Mouse (Mus musculus) common myeloid progenitor, adult 5-6 weeks (primary cell): ENCODE measurements around the gene Creg1. TPM values are rescaled to one million over a fixed set of nuclear protein-coding genes. Genes with fewer than 3 reads are reported as not detected.

Experiments
- ATAC-seq: replicated peaks from 2 replicates; pipeline ENCODE4 v1.8.0; 2016; ENCODE audit warnings: low read depth, mild to moderate bottlenecking, moderate TSS enrichment, inconsistent platforms; ENCODE audit not compliant: poor library complexity, severe bottlenecking
- total RNA-seq: library from RNA; stranded (forward); fragments of 200-1000, 187-1606 nt; gene quantifications from 2 replicates; pipeline ENCODE4 v1.2.3, GENCODE M21; 2017

The Creg1 gene
- total RNA-seq, result 142 and 144 TPM in 2 replicates

DNA sequence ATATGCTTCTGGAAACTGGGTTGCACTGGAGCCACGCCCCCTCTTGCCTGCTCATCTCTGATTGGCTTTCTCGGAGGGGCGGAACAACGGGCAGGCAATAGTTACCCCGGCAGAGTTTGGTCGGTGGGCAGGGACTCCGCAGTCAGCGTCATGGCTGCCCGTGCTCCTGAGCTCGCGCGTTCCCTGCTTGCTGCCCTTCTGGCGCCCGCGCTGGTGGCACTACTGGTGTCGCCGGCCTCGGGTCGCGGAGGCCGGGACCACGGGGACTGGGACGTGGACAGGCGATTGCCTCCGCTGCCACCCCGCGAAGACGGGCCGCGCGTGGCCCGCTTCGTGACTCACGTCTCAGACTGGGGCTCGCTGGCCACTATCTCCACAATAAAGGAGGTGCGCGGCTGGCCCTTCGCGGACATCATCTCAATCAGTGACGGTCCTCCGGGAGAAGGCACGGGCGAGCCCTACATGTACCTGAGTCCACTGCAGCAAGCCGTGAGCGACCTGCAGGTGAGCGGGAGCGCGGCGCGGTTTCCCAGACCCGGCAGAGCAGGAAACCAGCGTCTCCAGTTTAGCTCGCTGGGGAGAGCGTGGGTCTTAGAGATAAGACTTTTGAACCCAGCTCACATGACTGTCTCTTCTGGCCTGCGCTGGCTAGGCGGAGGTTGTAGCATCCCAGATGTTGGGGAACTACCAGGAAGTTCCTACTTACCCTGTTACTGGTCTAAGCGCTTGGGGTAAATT, at the start of gene Creg1:
Gene Creg1, plus strand, starts transcription at position 112 of the 738 bp plus-strand sequence.
- ATAC-seq, result peak; percentile 80

DNA sequence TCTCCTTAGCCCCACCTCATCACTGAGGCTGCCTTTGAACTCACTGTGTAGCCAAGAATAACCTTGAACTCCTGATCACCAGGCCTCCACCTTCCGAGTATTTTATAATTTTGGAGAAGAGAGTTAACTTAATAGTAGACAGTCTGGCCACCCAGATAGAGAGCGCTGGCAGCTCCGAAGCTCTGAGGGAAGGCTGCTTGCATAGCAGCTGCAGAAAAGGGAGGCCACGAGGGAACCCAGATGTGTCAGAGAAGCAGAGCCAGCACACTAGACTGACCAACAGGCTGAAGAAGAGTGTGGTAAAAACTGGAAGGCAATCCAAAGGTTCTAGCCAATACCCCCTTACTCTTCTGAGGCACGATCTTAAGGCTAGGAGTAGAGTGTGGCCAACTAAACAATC, 49.7 kb upstream of the Creg1 start:
- no peak for ATAC-seq

DNA sequence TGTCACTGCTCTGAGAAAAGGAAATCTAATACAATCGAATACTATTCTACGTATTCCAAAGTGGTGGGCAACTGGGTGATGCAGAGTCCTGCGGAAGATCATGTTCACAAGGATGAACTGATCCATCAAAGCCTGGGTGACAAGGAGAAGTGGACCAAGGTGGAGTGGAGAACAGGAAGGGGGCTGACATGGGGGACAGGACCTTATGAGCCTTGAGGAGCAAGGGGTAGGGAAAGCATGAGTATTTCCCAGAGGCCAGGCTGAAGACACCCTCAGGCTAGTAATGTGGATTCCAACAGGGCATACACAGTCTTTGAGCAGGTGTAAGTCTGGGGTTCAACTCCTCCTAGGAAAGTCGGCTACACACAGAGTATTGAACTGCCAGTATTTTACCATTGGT, 47.1 kb upstream of the Creg1 start:
- no peak for ATAC-seq

- ATAC-seq, result peak; percentile 84
Observed at GRCm38 (mm10) chr1:165717711-165718542, 45.6 kb upstream of the Creg1 start.

DNA sequence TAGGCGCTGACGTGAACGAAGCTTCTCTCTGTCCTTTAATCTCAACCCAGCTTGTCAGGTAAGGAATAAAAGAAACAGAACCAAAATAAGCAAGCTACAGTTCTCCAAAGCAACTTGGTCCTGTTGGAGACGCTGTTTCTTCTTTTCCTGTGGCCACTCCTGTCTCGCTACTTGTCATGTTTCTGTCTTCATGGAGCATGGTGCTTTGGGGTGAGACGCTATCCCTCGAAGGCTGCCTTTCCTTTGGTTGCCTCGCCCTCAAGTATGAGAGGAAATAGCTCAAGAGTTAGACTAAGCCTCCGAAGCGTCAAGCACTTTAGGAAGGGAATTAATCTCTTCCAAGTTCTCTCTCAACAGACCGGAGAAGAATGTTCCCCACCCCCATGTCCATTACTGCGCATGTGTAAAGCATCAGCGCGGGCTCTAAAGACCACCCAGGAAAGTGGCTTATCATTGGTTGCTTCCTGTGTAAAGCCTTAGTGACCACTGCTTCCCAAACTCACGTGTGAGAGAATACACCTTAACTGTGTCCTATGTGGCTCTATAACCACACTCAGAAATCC, 44.9 kb upstream of the Creg1 start:
- ATAC-seq, result peak; percentile 14; the same call in 1 of the 2 replicates

DNA sequence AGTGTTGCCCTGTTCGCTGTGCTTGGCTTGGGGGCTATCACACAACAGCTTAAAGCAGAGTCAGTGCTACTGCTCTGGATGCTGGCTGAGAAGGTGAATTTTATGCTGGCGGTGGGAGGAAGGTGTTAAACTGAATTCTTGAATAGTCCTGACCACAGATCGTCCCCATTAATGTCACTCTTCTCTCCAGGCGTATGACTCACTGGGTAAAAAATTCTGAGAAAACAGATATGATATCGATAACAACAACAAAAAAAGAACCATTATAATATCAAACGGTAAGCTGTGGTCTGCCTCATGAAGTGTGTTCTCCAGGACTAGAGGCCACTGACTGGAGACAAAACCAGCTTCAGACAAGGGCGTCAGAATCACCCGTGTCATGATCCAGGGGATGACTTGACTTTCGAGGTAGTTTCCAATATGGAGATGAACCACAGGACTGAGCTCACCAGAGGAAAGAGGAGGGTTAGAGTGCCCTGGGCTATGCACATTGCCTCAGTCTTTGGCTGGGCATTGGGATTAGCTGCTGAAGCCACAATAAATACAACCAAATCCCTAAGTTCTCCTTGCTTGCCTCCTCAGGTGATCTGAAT, 40.9 kb upstream of the Creg1 start:
- no peak for ATAC-seq

- ATAC-seq, result peak; percentile 42; the same call in 1 of the 2 replicates
Observed at GRCm38 (mm10) chr1:165724219-165725033, 39.1 kb upstream of the Creg1 start.

DNA sequence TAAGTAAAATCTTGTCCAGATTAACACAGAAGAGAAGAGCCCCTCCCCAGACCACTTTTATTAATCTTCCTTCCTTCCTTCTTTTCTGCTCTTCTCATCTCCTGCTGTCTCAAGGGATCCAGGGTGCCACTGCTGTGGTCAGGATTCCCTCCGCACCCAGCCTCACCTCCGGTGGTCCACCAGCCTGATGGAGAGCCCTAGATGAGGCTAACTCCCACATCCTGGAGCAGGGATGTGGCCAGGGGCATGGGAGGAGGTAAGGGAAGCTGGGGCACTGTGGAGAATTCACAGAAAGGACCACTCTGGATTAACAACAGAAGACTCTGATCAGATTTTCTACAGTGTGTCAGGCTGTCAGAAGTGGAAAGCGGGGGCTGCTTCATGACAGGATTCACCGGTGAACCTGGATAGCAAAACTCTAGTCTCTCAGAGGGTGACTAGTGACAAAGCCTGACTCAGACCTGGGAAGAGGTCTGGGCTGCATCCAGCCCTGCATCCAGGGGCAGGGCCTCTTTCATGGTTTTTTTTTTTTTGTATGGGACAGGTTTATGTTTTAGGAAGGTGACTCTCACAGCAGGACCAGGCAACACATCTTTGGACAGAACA, 38.4 kb upstream of the Creg1 start:
- ATAC-seq, result no peak

DNA sequence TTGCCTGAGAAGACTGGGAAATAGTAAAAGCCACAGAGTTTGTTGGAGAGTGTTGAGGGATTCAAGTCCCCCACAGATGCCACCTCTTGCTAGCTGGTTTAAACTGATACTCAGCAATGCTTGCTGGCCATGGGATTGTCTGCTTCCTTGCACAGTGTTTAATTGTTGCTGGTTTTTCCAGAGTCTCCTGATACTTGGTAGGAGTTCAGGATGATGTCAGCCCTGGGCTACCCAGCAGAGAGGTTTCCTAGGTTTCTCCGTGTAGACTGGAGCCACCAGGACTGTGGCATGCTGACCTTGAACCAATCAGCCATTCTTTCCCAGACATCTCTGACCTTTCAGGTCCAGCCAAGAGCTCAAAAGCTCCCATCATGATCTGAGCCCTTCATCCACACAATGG, 36.6 kb upstream of the Creg1 start:
- no peak for ATAC-seq

- no peak for ATAC-seq
Observed at GRCm38 (mm10) chr1:165728057-165728639, 35.4 kb upstream of the Creg1 start.

DNA sequence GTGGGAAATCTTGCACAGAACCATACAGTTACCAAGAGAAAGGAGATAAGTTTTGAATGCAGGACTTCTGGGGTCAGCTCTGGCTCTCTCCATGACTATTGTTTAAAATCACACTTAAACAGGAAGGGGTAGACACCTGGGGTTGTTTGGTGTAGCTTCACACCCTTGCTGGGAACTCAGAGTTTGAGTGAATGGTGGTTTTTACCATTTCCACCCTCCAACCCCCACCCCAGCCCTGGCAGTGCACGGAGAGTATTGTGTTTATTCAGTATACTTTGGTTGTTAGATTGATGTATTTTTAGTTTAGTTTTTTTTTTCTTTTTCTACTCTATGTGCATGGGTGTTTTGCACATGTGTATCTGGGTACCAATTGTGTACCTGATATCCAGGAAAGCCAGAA, 33.4 kb upstream of the Creg1 start:
- peak; percentile 17; the same call in 1 of the 2 replicates for ATAC-seq

GRCm38 (mm10) chr1:165731553-165731952, 32.0 kb upstream of the Creg1 start:
- no peak for ATAC-seq

- 0 out of 2 replicates have a peak, but pooled peaks have one; percentile 8 for ATAC-seq
Observed at GRCm38 (mm10) chr1:165734840-165735239, 28.7 kb upstream of the Creg1 start.

DNA sequence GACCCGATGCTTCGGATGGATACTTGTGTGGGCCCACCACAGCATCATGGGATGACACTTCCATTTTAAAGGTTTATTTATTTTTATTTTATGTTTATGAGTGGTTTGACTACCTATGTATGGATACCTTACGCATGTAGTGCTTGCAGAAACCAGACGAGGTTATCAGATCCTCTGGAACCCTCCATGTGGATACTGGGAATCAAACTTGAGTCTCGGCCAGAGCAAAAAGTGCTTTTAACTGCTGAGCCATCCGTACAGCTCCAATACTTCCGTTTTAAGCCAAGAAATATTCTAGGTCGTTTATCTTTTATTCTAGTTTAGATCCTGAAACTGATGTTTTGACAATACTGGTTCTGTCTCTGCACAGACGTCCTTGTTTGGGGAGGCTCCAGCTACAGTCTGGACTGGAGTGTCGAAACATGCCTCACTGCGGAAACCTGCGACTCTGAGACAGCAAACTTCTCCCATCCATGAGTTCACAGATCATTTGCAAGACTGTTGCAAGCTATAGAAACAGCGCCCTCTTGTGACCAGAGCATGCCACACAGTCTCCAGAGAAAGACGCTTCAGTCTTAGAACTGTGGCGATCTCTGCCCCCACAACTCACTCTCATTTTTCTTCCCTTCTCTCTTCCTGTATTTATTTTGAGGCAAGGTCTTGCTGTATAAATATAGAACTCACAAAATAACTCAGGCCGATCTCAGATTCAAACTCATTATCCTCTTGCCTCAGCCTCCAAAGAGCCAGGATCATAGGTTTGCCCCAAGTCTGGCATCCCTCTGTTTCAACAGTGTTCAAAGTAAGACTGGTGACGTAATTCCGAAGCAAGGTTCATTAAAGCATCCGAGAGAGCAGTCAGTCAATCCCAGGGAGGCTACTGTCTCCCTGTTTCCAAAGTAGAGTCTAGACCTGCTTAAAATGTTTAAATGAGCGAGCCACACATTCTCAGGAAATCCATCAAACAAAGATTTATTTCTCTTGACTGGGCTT, 27.4 kb upstream of the Creg1 start:
- ATAC-seq, result peak; percentile 91

DNA sequence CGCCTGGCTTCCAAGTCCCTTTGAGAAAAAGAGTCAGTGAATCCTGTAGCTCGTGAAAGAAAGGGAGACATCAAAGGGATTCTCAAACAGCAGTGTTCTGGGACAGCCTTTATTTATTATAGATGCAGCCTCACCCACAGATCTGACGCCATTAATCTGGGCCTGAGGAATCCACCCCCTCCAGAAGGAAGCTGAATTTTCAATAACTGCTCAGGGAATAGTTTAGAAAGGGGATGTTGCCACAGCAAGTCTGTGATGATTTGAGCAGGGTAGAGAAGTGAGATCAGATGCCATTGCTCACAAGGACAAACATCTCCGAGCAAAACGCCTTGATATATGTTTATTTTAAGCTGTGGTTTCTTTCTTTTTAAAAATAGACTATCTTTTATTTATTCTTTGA, 26.1 kb upstream of the Creg1 start:
- ATAC-seq, result 0 out of 2 replicates have a peak, but pooled peaks have one; percentile 20

- ATAC-seq, result peak; percentile 34
Observed at GRCm38 (mm10) chr1:165737867-165738266, 25.7 kb upstream of the Creg1 start.

DNA sequence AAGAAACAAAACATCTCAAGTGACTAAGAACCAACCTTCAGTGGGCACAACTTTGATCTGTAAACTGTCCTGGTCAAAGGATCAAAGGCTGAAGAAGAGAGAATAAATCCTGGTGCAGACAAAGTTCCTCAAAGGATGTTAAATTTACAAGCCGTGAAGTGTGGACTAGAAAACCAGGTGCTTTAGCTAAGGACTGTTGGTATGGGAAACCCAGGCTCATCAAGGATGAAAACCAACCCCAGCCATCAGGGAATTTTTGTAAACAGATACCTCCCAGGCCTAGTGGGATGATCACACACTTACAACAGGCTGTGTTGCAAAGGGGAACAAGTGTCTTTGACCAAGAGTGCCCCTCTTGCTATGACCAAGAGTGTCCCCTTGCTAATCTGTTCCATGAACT, 24.6 kb upstream of the Creg1 start:
- ATAC-seq, result no peak

DNA sequence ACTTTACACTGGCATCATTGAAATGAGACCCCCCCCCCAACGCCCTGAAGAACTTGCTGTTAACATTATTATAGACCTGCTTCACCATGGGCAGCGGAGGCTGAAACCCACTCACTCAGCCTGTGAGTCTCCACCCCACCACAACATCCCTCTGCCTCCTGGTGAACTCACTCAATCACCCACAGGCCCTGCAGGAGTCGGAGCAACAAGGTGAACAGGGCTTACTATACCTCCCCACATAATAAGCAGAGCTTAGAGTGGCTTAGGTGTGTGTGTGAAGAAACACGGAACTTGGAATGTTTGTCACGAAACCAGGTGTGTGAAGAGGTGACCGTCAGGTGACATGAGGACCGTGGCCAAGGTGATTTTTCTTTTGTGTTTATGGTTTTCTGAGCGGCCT, 21.6 kb upstream of the Creg1 start:
- ATAC-seq, result no peak
